Mouse (Mus musculus): ENCODE results near the gene Ftl1. TPM values are rescaled to one million over a fixed set of nuclear protein-coding genes. Genes with fewer than 3 reads are reported as not detected.
A peak's percentile ranks its signal among the peaks of the same experiment; 100 is the strongest.

Gene Ftl1
- total RNA-seq, 2 experiments from 2014 or later, result 200 to 208 TPM

GRCm38 (mm10) chr7:45460860-45461314 is 1.2 kb upstream of the Ftl1 start:
- no peak overlapping the region for H3K4me3 ChIP-seq
- intact Hi-C loops (cut with DNase I), result no loop called here
- DNase-seq (ENCODE audit: extremely low spot score in 1 of 2, low spot score in 2 of 2), result peak in 1 of 2 experiments; percentile 34
- no peak for TF ChIP-seq CTCF (IDR thresholded peaks at IDR 0.05)
- H3K27ac ChIP-seq, result peak overlapping the region; percentile 95

GRCm38 (mm10) chr7:45460377-45460776 is 693 bp upstream of the Ftl1 start:
- DNase-seq (ENCODE audit: extremely low spot score in 1 of 2, low spot score in 2 of 2), result no peak
- Histone ChIP-seq H3K27ac (peak overlapping the region; percentile 95), H3K4me3 (peak overlapping the region; percentile 88)
- intact Hi-C loops (cut with DNase I), result no loop called here
- TF ChIP-seq CTCF (IDR thresholded peaks at IDR 0.05), result no peak

- TF ChIP-seq CTCF (IDR thresholded peaks at IDR 0.05), result no peak
These were observed 728 bp downstream of the Ftl1 start for GRCm38 (mm10) chr7:45458748-45459563.

GRCm38 (mm10) chr7:45457204-45458060 is 2.3 kb downstream of the Ftl1 start:
- Histone ChIP-seq H3K4me3 (peak overlapping the region; percentile 88), H3K27ac (peak overlapping the region; percentile 63)
- no peak for DNase-seq (ENCODE audit: extremely low spot score in 1 of 2, low spot score in 2 of 2)
- intact Hi-C loops (cut with DNase I), result no loop called here
- TF ChIP-seq CTCF (IDR thresholded peaks at IDR 0.05), result no peak

More at GRCm38 (mm10) chr7:45458748-45459563, 728 bp downstream of the Ftl1 start:
- peak; percentile 67 to 70 for DNase-seq (ENCODE audit: extremely low spot score in 1 of 2, low spot score in 2 of 2)
- intact Hi-C loops (cut with DNase I), result no loop called here
- peak overlapping the region; percentile 95 for H3K27ac ChIP-seq
- H3K4me3 ChIP-seq, result peak overlapping the region; percentile 88

- no peak for DNase-seq (ENCODE audit: extremely low spot score in 1 of 2, low spot score in 2 of 2)
- H3K27ac ChIP-seq, result peak overlapping the region; percentile 63
- no peak for TF ChIP-seq CTCF (IDR thresholded peaks at IDR 0.05)
- no peak overlapping the region for H3K4me3 ChIP-seq
- intact Hi-C loops (cut with DNase I), result no loop called here
These were observed 2.9 kb downstream of the Ftl1 start for GRCm38 (mm10) chr7:45456721-45457203.

- TF ChIP-seq CTCF (IDR thresholded peaks at IDR 0.05), result no peak
- no peak for DNase-seq (ENCODE audit: extremely low spot score in 1 of 2, low spot score in 2 of 2)
- Histone ChIP-seq H3K4me3 (no peak overlapping the region), H3K27ac (no peak overlapping the region)
- intact Hi-C loops (cut with DNase I), result no loop called here
These were observed 3.6 kb downstream of the Ftl1 start for GRCm38 (mm10) chr7:45455932-45456696.

- Histone ChIP-seq H3K4me3 (no peak overlapping the region), H3K27ac (no peak overlapping the region)
- DNase-seq (ENCODE audit: extremely low spot score in 1 of 2, low spot score in 2 of 2), result no peak
- intact Hi-C loops (cut with DNase I), result no loop called here
- no peak for TF ChIP-seq CTCF (IDR thresholded peaks at IDR 0.05)
These were observed 4.7 kb downstream of the Ftl1 start for GRCm38 (mm10) chr7:45454971-45455370.

GRCm38 (mm10) chr7:45451344-45451982 is 8.2 kb downstream of the Ftl1 start:
- TF ChIP-seq CTCF (IDR thresholded peaks at IDR 0.05), result peak; percentile 97
- intact Hi-C loops (cut with DNase I), result no loop called here
- Histone ChIP-seq H3K27ac (peak overlapping the region; percentile 96), H3K4me3 (peak overlapping the region; percentile 49)
- DNase-seq (ENCODE audit: extremely low spot score in 1 of 2, low spot score in 2 of 2), result peak; percentile 85 to 89

- no peak overlapping the region for H3K4me3 ChIP-seq
- no peak overlapping the region for H3K27ac ChIP-seq
- DNase-seq (ENCODE audit: extremely low spot score in 1 of 2, low spot score in 2 of 2), result no peak
- intact Hi-C loops (cut with DNase I), result no loop called here
- TF ChIP-seq CTCF (IDR thresholded peaks at IDR 0.05), result no peak
These were observed 9.7 kb downstream of the Ftl1 start for GRCm38 (mm10) chr7:45449974-45450373.

- no peak for DNase-seq (ENCODE audit: extremely low spot score in 1 of 2, low spot score in 2 of 2)
- H3K27ac ChIP-seq, result no peak overlapping the region
- TF ChIP-seq CTCF (IDR thresholded peaks at IDR 0.05), result peak; percentile 50
- no peak overlapping the region for H3K4me3 ChIP-seq
- intact Hi-C loops (cut with DNase I), result no loop called here
These were observed 12.2 kb downstream of the Ftl1 start for GRCm38 (mm10) chr7:45447325-45447990.
